Mouse (Mus musculus) cerebellum, adult 9-11 months (tissue): ENCODE measurements around the gene Cux2.
A peak's percentile ranks its signal among the peaks of the same experiment; 100 is the strongest.

Source experiments
- DNase-seq: peaks from one replicate; pipeline ENCODE4 v3.0.0; 2022

The Cux2 gene

DNA sequence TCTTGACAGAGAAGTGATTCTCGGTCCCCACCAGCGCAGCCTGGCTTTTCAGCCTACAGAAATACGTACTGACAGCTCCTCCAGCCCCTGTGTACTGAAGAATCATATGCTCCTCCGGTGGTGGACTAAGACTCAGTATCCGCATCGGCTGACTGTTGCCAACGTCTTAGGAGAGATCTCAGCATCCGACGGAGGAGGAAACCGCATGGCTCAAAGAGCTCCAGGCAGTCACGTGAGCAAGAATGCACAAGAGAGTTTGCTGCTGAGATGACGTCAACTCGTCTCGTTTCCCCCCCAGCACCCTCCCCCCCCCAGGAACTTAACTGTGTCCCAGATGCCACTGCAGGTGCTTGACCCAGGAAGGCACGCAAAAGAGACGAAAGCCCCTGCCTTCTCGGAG is 34.8 kb downstream of the Cux2 start:
- DNase-seq, result no peak

DNA sequence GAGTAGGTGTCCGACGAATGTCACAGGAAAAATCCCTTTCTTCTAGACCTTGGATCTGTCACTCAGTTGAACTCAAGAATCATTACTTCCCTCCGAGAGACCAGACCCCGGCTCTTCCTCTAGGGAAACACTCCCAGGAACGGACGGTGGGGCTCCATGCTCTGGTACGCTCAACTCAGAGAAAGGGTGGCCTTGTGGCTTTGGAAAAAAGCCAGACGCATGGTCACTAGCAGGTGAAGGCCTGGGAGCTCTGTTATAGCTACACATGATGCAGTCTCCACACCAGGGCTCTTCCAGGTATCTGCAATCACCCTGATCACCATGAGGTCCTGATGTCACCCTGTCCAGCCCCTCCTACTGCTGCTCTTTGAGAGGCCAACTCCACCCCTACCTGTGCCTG is 35.2 kb downstream of the Cux2 start:
- no peak for DNase-seq

DNA sequence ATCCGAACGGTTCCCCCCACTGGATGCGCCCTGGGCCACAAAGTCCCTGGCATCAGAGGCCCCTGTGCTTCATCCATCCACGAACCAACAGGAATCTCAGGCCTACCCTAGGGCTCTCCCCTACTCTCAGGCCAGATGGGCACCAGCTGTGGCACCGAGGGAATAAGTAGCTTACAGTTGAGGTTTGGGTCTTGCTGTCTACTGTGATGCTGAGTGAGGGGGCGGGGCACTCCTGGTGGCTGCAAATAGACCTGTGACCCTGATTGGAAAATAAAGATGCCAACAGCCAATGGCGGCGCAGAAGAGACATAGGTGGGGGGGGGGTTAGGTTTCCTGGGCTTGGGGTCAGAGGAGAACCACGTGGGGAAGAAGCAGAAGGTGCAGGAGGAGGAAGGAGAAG is 38.6 kb downstream of the Cux2 start:
- no peak for DNase-seq

DNA sequence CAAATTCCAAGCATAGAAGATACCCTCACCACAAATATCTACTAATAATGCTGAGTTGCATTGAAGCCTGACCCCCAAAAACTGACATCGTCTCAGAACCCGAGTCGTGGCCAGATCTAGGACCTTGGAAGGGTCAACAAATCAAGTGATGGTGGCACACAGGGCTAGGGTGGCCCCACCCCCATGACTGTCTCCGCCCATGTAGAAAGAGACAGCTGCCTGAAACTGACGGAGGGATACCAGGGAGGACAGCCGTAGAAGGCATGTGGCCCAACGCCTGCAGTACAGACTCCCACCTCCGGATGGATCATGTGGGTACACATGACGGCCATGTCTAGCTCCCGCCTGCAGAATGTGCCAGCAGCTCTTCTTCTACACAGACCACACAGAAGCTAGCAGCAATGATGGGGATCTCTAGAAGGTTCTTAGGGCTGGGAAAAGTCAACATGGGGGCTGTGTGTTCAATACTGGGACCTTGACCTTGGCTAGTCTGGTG is 41.9 kb downstream of the Cux2 start:
- no peak for DNase-seq

DNA sequence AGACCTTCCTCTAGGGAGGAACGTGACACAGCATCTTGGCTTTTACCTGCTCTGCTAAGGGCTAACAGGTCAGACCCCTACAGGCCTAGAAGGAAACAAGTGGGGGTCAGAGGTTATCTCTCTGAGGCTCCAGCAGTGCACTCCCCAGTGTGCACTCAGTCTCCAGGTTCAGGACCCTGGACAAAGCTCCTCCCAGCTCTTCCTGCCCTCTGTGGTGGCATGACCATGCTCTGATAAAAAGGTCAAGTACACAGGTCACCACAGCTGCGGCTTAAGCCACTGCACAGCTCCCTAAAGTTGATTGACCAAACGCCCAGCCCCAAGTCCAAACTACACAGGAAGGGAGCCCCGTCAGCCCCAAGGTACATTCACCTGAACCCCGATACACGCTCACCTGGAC is 46.4 kb downstream of the Cux2 start:
- DNase-seq, result no peak

DNA sequence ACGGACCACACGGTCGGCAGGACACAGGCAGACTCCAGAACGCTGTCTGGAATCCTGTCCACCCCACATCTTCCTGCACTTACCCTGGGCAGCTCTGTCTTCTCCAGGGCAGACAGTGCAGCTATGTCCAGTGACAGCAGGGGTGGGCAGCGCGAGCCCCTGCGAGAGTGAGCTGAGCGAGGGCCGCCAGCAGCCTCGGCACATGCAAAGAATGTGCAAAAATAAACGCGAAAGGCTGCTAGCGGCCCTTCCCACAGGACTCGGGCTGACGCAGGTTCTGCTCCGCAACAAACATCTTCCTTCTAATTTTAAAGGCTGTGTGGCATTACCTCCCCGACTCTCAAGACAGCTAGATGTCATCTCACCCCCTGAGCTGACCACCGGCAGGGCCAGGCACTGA is 47.8 kb downstream of the Cux2 start:
- no peak for DNase-seq

DNA sequence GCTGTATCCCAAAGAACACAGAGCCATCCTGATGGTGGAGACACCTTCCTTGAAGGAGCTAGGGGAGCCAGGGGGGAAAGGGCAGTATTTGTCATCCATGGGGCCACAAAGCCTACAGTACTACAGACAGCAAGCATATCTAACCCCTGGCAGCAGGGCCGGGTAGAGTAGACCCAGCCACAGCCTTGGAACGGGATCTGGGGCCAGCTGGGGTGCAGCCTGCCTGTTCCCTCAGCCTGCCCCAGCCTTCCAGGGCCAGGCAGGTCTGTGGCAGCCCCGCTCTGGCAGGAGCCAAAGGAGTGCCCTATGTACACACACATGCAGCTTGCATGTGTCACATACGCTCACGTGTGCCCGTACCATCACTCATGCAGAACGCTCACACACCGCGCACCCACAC is 48.6 kb downstream of the Cux2 start:
- DNase-seq, result no peak

DNA sequence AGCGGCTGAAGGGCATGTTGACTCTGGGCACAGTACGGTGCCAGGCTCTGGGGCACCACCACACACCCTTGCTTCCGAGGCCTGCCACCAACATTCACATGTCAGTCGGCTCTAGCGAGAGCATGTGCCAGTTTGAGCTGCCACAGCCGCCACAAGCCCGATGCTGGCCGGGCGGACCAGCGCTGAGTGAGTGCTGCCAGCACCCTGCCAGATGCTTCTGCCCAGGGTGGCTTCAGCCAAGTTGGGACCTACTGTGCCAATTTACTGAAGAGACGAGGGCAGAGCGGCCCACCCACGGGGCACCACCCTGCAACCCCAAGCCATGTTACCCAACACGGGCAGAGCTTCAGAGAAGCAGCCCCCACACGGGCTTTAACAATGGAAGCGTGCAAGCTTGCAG is 49.5 kb downstream of the Cux2 start:
- DNase-seq, result peak; percentile 24

DNA sequence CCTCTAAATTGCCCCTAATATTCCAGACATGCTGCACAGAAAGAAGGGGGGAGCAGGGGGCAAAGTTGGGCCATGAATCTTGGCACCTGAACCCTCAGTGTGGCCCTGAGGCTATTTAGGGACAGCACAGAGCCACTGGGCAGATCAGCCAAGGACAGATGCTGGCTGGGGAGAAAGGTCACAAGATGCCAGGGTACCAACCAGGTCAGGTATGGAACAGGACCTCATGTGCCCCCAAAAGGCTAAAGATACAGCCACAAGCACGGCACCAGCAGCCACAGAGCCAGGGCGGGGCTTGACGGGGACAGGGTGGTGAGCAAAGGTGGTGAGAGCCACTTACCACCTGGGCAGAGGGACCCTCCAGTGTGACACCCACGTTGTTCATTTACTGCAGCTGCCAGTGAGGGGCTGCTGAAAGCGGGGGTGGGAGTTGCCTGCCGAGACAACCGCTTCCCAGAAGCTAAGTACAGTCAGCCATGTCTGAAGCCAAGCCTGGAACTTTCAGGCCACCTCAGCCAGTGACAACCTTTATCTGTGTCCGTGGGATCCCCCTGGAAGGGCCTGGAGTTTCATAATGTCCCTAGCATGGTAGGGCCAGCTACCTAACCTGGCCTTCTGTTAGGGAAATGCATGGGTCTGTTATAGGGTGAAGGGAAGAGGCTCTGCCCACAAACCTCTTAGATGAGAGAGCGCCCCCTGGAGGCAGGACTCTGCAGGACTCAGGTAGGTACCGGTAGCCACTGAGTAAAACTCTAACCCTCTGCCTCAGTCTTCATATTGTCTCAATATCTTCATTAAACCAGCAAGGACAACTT is 50.7 kb downstream of the Cux2 start:
- DNase-seq, result peak; percentile 30

DNA sequence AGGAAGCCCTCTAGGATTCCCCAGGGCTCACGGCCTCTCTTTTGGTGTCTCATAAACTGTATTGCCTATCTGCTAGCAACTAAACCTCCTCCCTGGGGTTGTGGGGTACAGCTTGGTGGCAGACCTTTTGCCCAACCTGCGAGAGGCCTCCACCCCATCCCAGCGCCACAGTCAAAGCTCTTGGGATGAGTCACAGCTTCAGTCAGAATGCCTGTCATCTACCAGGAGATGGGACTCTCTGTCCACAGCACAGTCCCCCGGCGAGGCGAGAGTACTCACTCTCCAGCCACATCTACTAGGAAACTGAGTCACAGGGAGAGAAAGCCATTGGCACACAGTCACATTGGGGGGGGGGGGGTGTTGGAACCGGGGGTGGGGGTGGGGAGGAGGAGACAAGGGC is 51.6 kb downstream of the Cux2 start:
- DNase-seq, result no peak

DNA sequence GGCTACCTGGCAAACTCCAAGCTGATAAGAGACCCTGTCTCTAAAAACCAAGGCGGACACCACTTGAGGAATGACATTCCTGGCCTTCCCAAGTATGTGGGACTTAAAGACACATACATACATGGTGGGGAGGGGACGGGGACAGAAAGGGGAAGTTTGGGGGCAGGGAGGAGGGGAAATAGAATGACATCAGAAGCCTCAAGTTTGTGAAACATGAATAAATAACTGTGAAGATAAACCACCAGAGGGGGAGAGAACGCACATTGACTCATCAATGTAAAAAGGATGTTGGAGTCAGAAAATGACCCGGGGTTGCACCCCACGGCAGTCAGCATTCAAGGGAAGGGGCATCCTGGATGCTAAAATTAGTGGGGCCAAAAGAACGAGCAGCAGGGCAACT is 53.2 kb downstream of the Cux2 start:
- no peak for DNase-seq

DNA sequence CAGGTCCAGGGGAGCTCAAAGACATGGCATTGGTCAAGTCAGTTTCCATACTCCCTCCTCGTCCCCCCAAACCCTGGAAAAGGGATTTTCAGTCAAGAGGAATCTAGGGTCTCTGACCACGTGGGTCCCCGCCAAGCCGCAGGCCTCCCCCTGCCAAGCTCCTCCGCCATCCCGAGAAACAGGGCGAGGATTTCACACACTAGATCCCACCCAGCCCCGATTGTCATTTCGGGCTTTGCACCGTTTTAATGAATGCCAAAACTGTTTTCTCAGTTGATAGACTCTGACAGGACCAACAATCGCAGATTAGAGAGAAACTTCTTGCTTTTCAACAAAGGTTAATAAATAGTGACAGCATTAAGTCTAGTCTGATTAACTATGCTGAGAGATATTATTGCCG is 55.1 kb downstream of the Cux2 start:
- DNase-seq, result no peak

DNA sequence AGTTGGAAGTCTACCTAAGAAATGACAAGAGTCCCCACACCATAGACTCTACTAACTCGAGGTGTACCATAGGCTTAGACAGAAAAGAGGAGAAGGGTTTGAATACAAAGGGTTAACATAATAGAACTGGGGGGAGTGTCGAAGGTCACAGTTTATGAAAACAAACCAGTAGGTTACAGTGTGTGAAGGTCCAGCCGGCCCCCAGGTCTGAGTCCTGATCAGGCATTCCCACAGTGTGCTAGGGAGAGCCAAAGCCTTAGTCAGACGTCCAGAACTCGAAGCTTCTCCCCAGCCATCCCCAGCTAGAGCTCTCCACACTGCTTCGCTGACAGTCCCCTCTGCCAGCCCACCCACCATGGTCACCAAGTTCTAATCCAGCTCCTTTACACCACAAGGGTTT is 58.0 kb downstream of the Cux2 start:
- DNase-seq, result no peak

DNA sequence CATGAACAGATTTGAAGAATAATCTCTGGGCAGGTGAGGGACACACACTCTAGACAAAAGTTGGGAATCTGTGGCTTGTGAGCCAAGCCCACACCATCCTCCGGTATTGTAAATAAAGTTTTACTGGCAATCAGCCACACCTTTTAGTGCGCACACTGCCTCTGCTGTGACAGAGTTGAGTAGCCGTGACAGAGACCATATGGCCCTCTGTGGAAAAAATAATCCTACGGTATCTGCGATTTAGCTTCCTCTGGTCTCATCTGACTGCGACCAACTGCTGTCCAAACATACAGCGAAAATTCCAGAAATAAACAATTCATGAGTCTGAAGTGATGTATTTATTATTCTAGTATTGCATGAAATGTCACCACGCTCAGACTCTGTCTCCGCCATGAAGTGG is 64.0 kb downstream of the Cux2 start:
- no peak for DNase-seq

DNA sequence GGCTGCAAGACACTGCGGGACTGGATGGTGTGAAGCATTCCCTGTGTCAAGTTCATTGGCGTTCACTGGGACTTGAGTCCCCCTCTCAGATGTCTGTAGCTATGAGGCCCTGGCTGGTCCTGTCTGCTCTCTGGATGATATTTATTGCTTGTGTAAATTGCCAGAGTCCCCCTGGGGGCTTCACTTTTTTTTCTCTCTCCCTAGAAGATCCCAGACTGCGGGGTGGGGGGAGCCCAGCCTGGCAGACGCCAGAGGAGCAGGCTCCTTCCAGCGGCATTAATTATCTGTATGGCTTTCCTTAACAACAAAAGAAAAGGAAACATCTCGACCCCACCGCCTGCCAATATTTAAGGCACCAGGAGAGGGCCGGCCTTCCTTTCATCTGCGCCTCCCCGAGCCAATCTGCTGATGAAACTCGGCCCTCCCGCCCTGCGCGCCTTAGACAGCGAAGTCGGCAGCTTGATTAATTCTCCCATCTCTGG is 68.2 kb downstream of the Cux2 start:
- DNase-seq, result no peak

DNA sequence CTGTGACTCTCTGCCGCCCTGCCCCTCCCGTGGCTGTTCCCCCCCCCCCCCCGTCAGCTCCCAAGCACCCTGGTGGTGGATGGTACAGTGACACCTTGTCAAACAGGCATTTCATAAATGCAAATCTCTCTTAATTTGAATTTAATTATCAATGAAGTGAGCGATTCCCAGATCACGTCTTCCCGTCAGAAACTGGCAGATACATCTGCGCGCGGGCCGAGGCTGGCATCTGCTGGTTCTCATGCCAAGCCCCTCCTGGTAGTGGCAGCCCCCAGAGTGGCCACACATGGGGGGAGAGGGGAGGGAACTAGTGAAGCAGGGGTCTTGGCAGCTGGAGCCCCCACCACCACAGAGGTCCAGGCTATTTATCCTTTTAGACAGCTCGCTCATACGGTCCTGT is 73.6 kb downstream of the Cux2 start:
- DNase-seq, result no peak

DNA sequence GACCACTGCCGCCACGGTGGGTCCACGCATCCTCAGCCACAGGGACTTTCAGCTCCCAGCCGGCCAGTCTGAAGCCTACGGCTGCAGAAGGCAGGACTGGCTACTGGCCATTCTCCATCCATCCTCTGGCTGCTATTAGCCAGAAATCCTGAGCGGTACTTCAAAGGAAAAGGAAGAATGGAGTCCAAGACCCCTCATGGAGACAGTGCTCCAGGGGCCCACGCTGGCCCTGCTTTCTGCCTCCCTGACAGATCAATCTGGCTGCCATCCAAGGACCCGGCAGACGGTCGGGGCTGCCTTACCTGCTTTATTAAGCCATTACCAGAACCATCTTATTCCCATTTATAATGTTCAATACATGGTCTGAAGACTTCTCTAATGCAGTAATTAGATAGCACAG is 76.4 kb downstream of the Cux2 start:
- DNase-seq, result no peak

DNA sequence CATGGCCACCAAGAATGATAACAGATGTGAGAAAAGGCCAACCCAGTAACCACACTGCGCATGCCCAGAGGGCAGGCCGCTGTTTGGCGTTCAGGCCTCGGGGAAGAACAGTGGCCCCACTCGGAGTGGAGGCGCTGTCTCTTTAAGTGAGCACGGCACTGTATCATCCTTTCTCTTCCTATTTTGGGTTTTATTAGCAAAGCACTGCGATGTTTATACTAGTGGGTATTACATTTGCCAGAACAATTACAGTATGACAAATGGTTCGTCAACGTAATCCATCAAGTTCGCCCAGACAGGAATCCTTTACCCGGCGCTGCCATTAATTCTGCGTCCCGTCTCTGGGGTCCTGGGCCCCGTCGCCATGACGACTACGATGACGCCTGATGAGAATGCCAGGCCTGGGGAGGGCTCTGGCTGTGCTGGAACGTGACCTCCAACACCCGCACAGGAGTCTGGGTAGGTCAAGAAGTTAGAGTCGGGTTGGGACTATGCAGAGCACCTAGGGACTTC is 77.2 kb downstream of the Cux2 start:
- no peak for DNase-seq

DNA sequence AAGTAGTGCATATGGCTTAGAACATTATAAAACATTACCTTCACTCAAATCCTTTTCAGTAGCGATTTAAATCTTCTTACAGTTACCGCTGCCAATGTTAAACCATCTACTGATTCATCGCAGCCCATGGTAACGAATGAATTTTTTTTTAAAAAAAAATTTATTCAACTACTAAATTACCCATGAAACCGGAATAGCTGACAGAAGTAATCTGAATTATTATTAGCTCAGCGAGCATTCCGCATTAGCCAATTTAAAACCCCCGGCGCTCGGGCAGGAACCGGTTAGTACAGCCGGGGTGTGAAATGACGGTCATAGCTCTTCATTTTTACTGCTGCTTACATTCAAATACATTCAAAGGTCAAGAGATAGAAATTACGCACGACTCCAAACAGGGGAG is 80.9 kb downstream of the Cux2 start:
- DNase-seq, result no peak

DNA sequence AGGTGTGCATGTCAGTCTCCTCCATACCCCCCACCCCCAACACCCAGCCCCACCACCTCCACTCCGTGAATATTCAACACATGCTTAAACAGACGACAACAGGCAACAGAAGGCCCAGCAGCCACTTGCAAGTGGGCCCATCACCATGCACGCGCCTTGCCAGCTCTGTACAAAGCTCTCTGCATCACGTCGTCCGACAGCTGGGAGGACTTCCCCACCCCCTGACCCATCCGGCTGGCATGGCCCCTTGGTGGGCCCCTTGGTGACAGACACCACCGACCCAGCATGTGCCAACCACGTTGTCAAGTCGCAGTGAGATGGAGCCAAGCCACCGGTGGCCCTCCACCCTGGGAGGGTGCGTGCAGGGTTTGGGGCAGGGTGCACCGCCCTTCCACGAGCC is 81.5 kb downstream of the Cux2 start:
- no peak for DNase-seq

DNA sequence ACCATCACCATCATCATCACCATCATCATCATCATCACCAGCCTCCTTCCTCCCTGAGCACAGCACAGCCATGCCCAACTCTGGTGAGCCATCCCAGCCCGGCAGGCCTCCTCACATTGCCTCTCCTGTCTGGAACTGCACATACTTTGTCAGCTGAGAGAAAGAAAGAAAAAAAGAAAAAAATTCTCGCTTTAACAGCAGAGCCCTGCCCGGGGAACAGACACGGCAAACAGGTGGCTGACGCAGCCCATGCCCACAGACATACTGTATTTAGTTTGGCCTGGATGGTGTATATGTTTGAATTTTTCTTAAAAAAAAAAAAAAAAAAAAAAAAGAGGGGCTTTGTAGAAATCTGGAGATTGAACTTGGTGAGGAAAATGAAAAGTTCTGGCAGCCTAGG is 82.4 kb downstream of the Cux2 start:
- DNase-seq, result no peak

DNA sequence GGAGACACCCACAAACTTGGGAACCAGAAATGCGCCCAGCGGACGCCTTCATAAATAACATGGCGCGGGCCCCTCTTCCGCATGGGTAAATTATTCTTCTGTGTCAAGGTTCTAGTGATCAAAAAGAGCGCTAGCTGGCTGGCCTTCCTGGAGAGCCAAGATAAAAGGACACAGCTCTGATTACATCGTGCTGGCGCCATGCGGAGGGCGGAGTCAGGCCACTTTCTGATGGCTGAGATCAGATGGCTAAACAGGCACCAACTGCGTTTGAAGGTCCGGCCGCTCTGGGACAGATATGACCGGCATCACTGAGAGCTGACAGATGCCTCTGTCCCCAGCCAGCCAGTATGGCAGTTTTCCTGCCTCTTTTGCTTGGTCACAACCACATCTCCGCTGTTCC is 83.0 kb downstream of the Cux2 start:
- no peak for DNase-seq

DNA sequence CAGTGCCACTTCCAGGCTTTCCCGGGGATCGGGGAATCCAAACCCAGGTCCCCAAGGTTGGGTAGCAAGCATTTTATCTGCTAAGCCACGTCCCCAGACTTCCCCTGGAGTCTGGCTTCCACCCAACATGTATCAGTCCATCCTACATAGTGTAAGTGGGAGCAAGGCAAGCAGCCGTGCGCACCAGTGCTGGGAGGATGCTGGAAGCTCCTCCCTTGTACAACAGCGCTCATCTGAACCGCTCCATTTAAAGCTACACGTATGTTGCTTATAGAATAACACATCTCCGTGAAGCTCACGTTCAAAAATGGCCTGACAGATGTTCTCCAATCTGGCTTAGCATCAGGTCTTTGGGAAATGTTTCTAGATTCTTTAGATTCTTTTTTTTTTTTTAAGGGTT is 86.9 kb downstream of the Cux2 start:
- no peak for DNase-seq

DNA sequence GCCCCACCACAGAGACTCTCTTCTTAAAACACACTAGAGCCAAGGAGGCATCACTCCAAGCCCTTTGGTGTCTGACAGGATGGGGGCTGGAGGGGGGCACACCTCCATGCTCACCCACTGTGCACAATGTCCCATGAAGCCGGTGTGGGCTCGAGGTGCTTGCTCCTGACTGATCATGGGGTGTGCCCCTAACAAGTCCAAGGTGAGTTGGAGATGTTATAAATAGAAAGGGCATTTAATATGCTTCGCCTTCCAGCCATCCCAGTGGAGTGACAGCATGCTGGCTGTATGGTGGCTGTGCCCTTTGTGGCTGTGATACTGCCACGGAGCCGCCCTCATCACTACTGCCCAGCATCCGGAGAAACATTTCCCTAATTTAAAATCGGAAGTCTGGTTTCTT is 87.5 kb downstream of the Cux2 start:
- no peak for DNase-seq

DNA sequence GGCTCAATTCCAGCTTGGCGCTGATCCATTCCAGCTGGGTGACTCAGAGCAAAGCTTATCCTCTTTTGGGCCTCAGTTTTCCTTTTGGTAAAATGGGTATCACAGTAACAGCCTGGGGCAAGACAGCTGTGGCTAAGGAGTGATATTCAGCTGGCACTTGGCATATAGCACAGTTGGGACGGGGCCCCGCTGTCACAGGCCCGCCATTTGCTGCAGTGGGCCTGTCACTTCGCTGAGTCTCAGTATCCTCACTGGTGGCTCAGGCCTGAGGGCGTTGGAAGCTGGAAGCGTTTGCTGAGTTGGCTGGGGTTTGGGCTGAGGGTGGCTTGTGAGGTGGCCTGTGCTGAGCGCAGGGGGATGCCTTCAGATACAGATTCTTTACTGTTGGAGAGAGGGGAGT is 88.6 kb downstream of the Cux2 start:
- DNase-seq, result no peak
